Mouse (Mus musculus) forebrain, embryonic 15.5 days (tissue): Measurements from ENCODE around the gene 4930404N11Rik. TPM values are rescaled to one million over a fixed set of nuclear protein-coding genes. Genes with fewer than 3 reads are reported as not detected.

Source experiments
- ATAC-seq: fragments of 200-750 bp; cut with Nextera tagmentation; replicated peaks from 2 replicates; pipeline ENCODE4 v1.8.0; 2017; ENCODE audit warnings: mild to moderate bottlenecking, moderate TSS enrichment, moderate library complexity
- H3K27ac ChIP-seq: fragments of 300-500 bp; sonication (generic); replicated peaks from 2 replicates; pipeline ENCODE4 v1.5.1; 2015; ENCODE audit warnings: mild to moderate bottlenecking, inconsistent platforms
- H3K27me3 ChIP-seq: fragments of 300-500 bp; sonication (generic); 2 replicates; pipeline ENCODE4 v1.6.1; 2015; ENCODE audit warnings: inconsistent platforms
- H3K36me3 ChIP-seq: fragments of 300-500 bp; sonication (generic); 2 replicates; pipeline ENCODE4 v1.6.1; 2015; ENCODE audit warnings: mild to moderate bottlenecking, inconsistent platforms
- H3K4me1 ChIP-seq: fragments of 300-500 bp; sonication (generic); 2 replicates; pipeline ENCODE4 v1.6.1; 2015; ENCODE audit warnings: inconsistent platforms
- H3K4me2 ChIP-seq: fragments of 300-500 bp; sonication (generic); replicated peaks from 2 replicates; pipeline ENCODE4 v1.6.1; 2015; ENCODE audit warnings: mild to moderate bottlenecking, inconsistent platforms
- H3K4me3 ChIP-seq: fragments of 300-500 bp; sonication (generic); 2 replicates; pipeline ENCODE4 v1.5.1; 2015; ENCODE audit warnings: mild to moderate bottlenecking, inconsistent platforms
- H3K9ac ChIP-seq: fragments of 300-500 bp; sonication (generic); replicated peaks from 2 replicates; pipeline ENCODE4 v1.6.1; 2015; ENCODE audit warnings: mild to moderate bottlenecking, inconsistent platforms
- H3K9me3 ChIP-seq: fragments of 300-500 bp; sonication (generic); 2 replicates; pipeline ENCODE4 v1.6.1; 2016; ENCODE audit warnings: inconsistent platforms
- WGBS: fragments of 180-500 bp; shearing (Covaris S2); methylation state at CpG from one replicate; pipeline ENCODE4 v1.1.7; 2015; ENCODE audit warnings: mixed read lengths; 5-methylcytosine and 5-hydroxymethylcytosine counted together
- polyA plus RNA-seq: library from polyadenylated mRNA; unstranded; fragments of >200 nt; fragmentation: Nextera tagmentation; extraction: Ambion mirVana; gene quantifications from 2 replicates; pipeline ENCODE4 v1.2.1, GENCODE M21; 2015

4930404N11Rik gene
- polyA plus RNA-seq, 1 experiment from 2014 or later = 0.73 TPM

GRCm38 (mm10) chr10:81377362-81377664 is 11.7 kb upstream of the 4930404N11Rik start:
- Histone ChIP-seq H3K9ac (peak overlapping the region; percentile 93), H3K4me1 (peaks cover 31% of the 10 kb centered on the region), H3K4me3 (peak overlapping the region; percentile 91), H3K9me3 (no peaks in the 10 kb centered on the region), H3K36me3 (peaks cover 8% of the 10 kb centered on the region; the same call in 1 of the 2 replicates), H3K4me2 (peak overlapping the region; percentile 86), H3K27me3 (no peaks in the 10 kb centered on the region), H3K27ac (no peak overlapping the region)
- 66% methylated on average over 2 of the region's 2 CpGs for WGBS
- no peak for ATAC-seq

- H3K27ac ChIP-seq = no peak overlapping the region
- no peaks in the 10 kb centered on the region for H3K9me3 ChIP-seq
- WGBS = 42% methylated on average over 6 of the region's 6 CpGs
- no peaks in the 10 kb centered on the region for H3K27me3 ChIP-seq
- H3K9ac ChIP-seq = peak overlapping the region; percentile 93; the same call in 1 of the 2 replicates
- H3K36me3 ChIP-seq = peaks cover 8% of the 10 kb centered on the region; the same call in 1 of the 2 replicates
- H3K4me1 ChIP-seq = peaks cover 31% of the 10 kb centered on the region
- H3K4me2 ChIP-seq = peak overlapping the region; percentile 86
- H3K4me3 ChIP-seq = peak overlapping the region; percentile 91
- no peak for ATAC-seq
These were observed 11.1 kb upstream of the 4930404N11Rik start for GRCm38 (mm10) chr10:81376561-81377361.

GRCm38 (mm10) chr10:81375322-81375721 is 9.7 kb upstream of the 4930404N11Rik start:
- Histone ChIP-seq H3K9ac (no peak overlapping the region), H3K27ac (no peak overlapping the region), H3K4me3 (no peak overlapping the region), H3K4me2 (no peak overlapping the region), H3K4me1 (peaks cover 31% of the 10 kb centered on the region), H3K36me3 (peaks cover 18% of the 10 kb centered on the region), H3K27me3 (no peaks in the 10 kb centered on the region), H3K9me3 (no peaks in the 10 kb centered on the region)
- 92% methylated on average over 10 of the region's 10 CpGs for WGBS
- no peak for ATAC-seq

- Histone ChIP-seq H3K4me3 (no peak overlapping the region), H3K27ac (no peak overlapping the region), H3K9ac (no peak overlapping the region), H3K9me3 (no peaks in the 10 kb centered on the region), H3K36me3 (peaks cover 52% of the 10 kb centered on the region), H3K27me3 (peaks cover 22% of the 10 kb centered on the region), H3K4me1 (peaks cover 19% of the 10 kb centered on the region), H3K4me2 (no peak overlapping the region)
- 69% methylated on average over 6 of the region's 6 CpGs for WGBS
- no peak for ATAC-seq
These were observed 1.5 kb upstream of the 4930404N11Rik start for GRCm38 (mm10) chr10:81367207-81367495.

GRCm38 (mm10) chr10:81366477-81367206 is 1.0 kb upstream of the 4930404N11Rik start:
- Histone ChIP-seq H3K9me3 (no peaks in the 10 kb centered on the region), H3K27ac (no peak overlapping the region), H3K36me3 (peaks cover 52% of the 10 kb centered on the region), H3K9ac (no peak overlapping the region), H3K4me1 (peaks cover 19% of the 10 kb centered on the region), H3K4me3 (no peak overlapping the region), H3K4me2 (no peak overlapping the region), H3K27me3 (peaks cover 22% of the 10 kb centered on the region)
- 81% methylated on average over 6 of the region's 6 CpGs for WGBS
- no peak for ATAC-seq

- ATAC-seq = no peak
- Histone ChIP-seq H3K36me3 (peaks cover 39% of the 10 kb centered on the region), H3K27me3 (peaks cover 22% of the 10 kb centered on the region), H3K4me2 (no peak overlapping the region), H3K9me3 (no peaks in the 10 kb centered on the region), H3K4me3 (no peak overlapping the region), H3K9ac (no peak overlapping the region), H3K27ac (no peak overlapping the region), H3K4me1 (peaks cover 19% of the 10 kb centered on the region)
- WGBS = 34% methylated on average over 4 of the region's 4 CpGs
These were observed 543 bp downstream of the 4930404N11Rik start for GRCm38 (mm10) chr10:81365073-81365472.

- no peak for ATAC-seq
- 6% methylated on average over 28 of the region's 28 CpGs for WGBS
- peaks cover 22% of the 10 kb centered on the region for H3K27me3 ChIP-seq
- H3K9me3 ChIP-seq = no peaks in the 10 kb centered on the region
- peak overlapping the region; percentile 46 for H3K4me2 ChIP-seq
- H3K9ac ChIP-seq = peak overlapping the region; percentile 8; the same call in 1 of the 2 replicates
- no peak overlapping the region for H3K27ac ChIP-seq
- H3K4me1 ChIP-seq = peaks cover 19% of the 10 kb centered on the region
- H3K4me3 ChIP-seq = peak overlapping the region; percentile 28
- peaks cover 35% of the 10 kb centered on the region for H3K36me3 ChIP-seq
These were observed 950 bp downstream of the 4930404N11Rik start for GRCm38 (mm10) chr10:81364666-81365065.

- H3K9ac ChIP-seq = 0 out of 2 replicates have a peak overlapping the region, but pooled peaks have one; percentile 8
These were observed 1.9 kb downstream of the 4930404N11Rik start for GRCm38 (mm10) chr10:81363436-81364346.

GRCm38 (mm10) chr10:81362336-81362949 is 3.2 kb downstream of the 4930404N11Rik start:
- Histone ChIP-seq H3K4me2 (no peak overlapping the region), H3K9me3 (no peaks in the 10 kb centered on the region), H3K36me3 (peaks cover 13% of the 10 kb centered on the region), H3K27ac (no peak overlapping the region), H3K4me1 (peaks cover 33% of the 10 kb centered on the region), H3K4me3 (no peak overlapping the region), H3K27me3 (peaks cover 22% of the 10 kb centered on the region), H3K9ac (no peak overlapping the region)
- 81% methylated on average over 12 of the region's 12 CpGs for WGBS
- ATAC-seq = no peak

More at GRCm38 (mm10) chr10:81363436-81364346, 1.9 kb downstream of the 4930404N11Rik start:
- H3K27ac ChIP-seq = no peak overlapping the region
- peaks cover 22% of the 10 kb centered on the region for H3K27me3 ChIP-seq
- 11% methylated on average over 54 of the region's 54 CpGs for WGBS
- no peak for ATAC-seq
- H3K4me3 ChIP-seq = peak overlapping the region; percentile 28
- peaks cover 26% of the 10 kb centered on the region for H3K36me3 ChIP-seq
- peaks cover 21% of the 10 kb centered on the region for H3K4me1 ChIP-seq
- peak overlapping the region; percentile 46 for H3K4me2 ChIP-seq
- no peaks in the 10 kb centered on the region for H3K9me3 ChIP-seq

GRCm38 (mm10) chr10:81360721-81361120 is 4.9 kb downstream of the 4930404N11Rik start:
- no peaks in the 10 kb centered on the region for H3K9me3 ChIP-seq
- H3K4me3 ChIP-seq = no peak overlapping the region
- H3K4me1 ChIP-seq = peaks cover 37% of the 10 kb centered on the region

GRCm38 (mm10) chr10:81358841-81359240 is 6.8 kb downstream of the 4930404N11Rik start:
- no peak overlapping the region for H3K27ac ChIP-seq
- ATAC-seq = no peak
- peaks cover 9% of the 10 kb centered on the region for H3K27me3 ChIP-seq
- 66% methylated on average over 1 of the region's 1 CpGs for WGBS
- H3K36me3 ChIP-seq = no peaks in the 10 kb centered on the region
- peaks cover 24% of the 10 kb centered on the region for H3K4me1 ChIP-seq
- no peaks in the 10 kb centered on the region for H3K9me3 ChIP-seq
- H3K9ac ChIP-seq = peak overlapping the region; percentile 76; the same call in 1 of the 2 replicates
- H3K4me2 ChIP-seq = no peak overlapping the region
- H3K4me3 ChIP-seq = no peak overlapping the region; the same call in 1 of the 2 replicates

More at GRCm38 (mm10) chr10:81360721-81361120, 4.9 kb downstream of the 4930404N11Rik start:
- Histone ChIP-seq H3K4me2 (no peak overlapping the region), H3K9ac (no peak overlapping the region), H3K27me3 (peaks cover 22% of the 10 kb centered on the region), H3K36me3 (no peaks in the 10 kb centered on the region), H3K27ac (no peak overlapping the region)
- ATAC-seq = no peak
- 75% methylated on average over 8 of the region's 8 CpGs for WGBS
